Mouse (Mus musculus): ENCODE results near the gene Atad1.
"Not testable (repeated sequence)": the region's sequence is repeated elsewhere in the genome, so short reads cannot be mapped to it uniquely, and the experiment has no call there.

Gene Atad1

GRCm38 (mm10) chr19:32739686-32740085, at the start of gene Atad1:
Gene Atad1, minus strand, starts transcription at chr19:32739786.
- DNase-seq (ENCODE audit: low read depth, low spot score), result no peak

DNA sequence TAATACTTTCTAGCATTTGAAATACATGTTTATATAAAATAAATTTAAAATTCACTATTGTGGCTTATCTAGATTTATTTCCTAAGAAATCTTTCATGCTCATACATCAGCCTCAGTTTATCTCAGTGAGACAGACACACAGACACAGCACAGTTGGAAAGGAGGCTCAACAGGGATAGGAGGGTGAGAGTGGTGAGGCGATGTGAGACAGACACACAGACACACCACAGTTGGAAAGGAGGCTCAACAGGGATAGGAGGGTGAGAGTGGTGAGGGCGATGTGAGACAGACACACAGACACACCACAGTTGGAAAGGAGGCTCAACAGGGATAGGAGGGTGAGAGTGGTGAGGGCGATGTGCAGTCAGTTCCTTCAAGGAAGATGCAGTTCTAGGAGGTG, 48.4 kb upstream of the Atad1 start:
- not testable (repeated sequence) for DNase-seq (ENCODE audit: low read depth, low spot score)

GRCm38 (mm10) chr19:32787388-32787787, 47.8 kb upstream of the Atad1 start:
- DNase-seq (ENCODE audit: low read depth, low spot score), result not testable (repeated sequence)

- DNase-seq (ENCODE audit: low read depth, low spot score), result no peak
These were observed 41.9 kb upstream of the Atad1 start for GRCm38 (mm10) chr19:32781305-32782071.

- no peak for DNase-seq (ENCODE audit: low read depth, low spot score)
These were observed 39.5 kb upstream of the Atad1 start for GRCm38 (mm10) chr19:32779131-32779530.

- DNase-seq (ENCODE audit: low read depth, low spot score), result no peak
These were observed 38.8 kb upstream of the Atad1 start for GRCm38 (mm10) chr19:32778411-32778810.

GRCm38 (mm10) chr19:32762493-32762892, 22.9 kb upstream of the Atad1 start:
- DNase-seq (ENCODE audit: low read depth, low spot score), result no peak

- no peak for DNase-seq (ENCODE audit: low read depth, low spot score)
These were observed 21.6 kb upstream of the Atad1 start for GRCm38 (mm10) chr19:32761162-32761561.

DNA sequence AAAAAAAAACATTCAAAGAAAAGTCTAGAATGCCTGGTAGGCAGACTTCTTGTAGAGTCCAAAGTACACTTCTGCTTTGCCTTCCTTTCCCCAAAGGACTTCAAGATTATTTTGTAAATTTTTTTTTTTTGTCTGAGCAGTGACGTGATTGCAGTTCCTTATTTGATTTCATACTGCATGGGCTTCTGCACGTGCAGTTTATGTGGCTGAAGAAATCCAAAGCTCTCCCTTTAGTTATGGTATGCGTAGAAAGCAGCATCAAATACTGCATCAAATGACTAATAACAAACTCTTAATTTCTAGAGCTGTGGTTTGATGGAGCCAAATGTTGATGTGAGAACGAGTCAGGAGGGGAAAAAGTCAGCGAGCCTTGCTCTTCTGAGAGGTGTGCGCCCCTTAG, 20.9 kb upstream of the Atad1 start:
- DNase-seq (ENCODE audit: low read depth, low spot score), result no peak

- no peak for DNase-seq (ENCODE audit: low read depth, low spot score)
These were observed 19.9 kb upstream of the Atad1 start for GRCm38 (mm10) chr19:32759357-32760024.

GRCm38 (mm10) chr19:32758793-32759161, 19.2 kb upstream of the Atad1 start:
- DNase-seq (ENCODE audit: low read depth, low spot score), result no peak

GRCm38 (mm10) chr19:32757831-32758792, 18.5 kb upstream of the Atad1 start:
- peak; percentile 12 for DNase-seq (ENCODE audit: low read depth, low spot score)

DNA sequence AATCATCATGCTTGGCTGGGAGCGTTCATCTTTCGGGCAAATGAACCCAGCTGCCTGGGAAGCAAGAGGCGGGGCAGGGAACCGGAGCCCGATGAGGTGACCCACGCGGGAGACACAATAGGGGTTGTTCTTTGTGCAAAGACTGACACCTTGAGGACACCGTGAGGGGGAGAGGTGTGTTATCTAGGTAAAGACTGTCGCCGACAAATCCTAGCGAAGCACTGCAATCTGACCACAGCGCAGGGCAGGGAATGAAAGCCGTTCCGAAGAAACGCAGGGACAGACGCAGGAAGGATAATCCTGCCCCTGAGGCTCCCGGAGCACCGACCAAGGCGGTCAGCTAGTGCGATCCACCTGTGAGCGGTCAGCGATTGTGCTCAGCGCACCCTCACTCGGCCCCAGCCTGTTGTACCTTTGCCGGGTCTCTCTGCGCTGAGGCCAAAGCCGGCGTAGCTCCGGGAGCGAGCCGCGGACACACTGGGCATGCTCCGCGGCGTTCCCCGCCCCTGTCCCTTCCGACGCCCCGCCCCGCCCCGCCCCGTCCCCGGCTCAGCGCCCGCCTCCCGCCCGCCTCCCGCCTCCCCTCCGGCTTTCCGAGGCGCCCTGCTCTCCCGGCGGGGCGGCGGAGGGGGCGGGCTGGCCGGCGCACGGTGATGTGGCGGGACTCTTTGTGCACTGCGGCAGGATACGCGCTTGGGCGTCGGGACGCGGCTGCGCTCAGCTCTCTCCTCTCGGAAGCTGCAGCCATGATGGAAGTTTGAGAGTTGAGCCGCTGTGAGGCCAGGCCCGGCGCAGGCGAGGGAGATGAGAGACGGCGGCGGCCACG, 17.5 kb upstream of the Atad1 start, which contains the start of gene Pten:
TSS of gene Pten (plus strand) at position 598 of the 826 bp plus-strand sequence.
- peak; percentile 90 for DNase-seq (ENCODE audit: low read depth, low spot score)

DNA sequence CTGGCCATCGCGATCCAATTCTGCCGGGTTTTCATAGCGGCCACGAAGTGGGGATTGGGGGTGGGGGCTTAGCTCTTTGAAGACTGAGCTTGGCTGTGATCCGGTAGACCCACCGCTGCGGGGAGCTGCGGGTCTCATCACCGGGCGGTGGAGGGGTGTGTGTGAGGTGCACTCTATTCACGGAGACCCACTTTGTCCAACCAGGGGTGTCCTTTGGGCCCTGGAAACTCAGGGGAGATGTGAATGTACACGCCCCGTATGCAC, 17.0 kb upstream of the Atad1 start:
- DNase-seq (ENCODE audit: low read depth, low spot score), result no peak

- peak; percentile 94 for DNase-seq (ENCODE audit: low read depth, low spot score)
These were observed 16.4 kb upstream of the Atad1 start for GRCm38 (mm10) chr19:32755792-32756635.

GRCm38 (mm10) chr19:32755104-32755791, 15.7 kb upstream of the Atad1 start:
- DNase-seq (ENCODE audit: low read depth, low spot score), result no peak

DNA sequence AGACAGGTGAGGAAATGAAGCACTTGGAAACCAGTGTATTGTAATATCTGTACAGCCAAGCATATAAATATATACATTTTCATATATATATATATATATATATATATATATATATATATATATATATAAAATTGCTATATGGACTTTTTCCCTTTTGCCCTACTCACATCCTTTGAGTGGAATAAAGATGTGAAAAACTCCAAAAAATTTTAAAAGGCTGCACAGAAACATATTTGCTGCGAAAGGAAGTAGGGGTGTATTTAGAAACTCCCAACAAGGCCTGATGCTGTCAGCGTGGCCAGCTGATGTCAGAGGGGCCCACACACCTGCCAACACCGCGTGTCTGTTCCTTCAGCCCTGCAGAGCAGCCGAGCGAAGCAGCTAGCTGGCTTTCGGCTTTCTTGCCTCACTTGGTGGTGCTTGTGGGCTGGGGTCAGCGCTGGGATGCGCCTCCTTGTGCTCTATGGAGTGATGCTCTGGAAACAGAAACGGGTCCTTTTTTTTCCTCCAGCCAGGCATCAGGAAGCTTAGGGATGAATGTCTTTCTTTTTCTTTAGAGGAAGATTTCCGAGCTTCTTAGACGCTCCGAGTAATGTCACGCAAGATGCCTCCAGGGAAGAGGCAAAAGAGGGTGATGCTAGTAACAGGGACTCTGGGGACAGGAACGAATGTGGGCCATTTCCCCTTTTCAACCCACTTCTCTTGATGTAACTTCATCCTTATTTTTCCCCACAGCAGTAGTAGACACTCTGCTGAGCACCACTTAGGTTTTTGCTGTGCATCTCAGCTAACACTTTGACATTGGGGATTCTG, 14.8 kb upstream of the Atad1 start:
- no peak for DNase-seq (ENCODE audit: low read depth, low spot score)

DNA sequence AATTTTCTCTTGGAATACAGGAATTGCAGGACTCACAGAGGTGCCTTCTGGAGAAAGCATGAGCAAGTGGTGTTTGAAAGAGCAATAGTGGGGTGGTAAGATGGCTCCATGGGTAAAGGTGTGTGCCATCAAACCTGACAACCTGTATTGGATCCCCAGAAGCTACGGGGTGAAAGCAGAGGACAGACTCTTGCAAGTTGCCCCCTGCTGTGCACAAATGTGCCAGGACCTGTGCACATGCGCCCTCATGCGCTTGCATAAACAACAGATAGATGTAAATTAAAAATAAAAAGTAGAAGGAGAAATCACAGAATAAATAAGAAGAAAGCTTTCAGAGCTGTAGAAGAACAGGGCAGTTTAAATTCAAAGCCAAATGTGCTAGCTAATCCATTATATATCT, 13.8 kb upstream of the Atad1 start:
- DNase-seq (ENCODE audit: low read depth, low spot score), result no peak

DNA sequence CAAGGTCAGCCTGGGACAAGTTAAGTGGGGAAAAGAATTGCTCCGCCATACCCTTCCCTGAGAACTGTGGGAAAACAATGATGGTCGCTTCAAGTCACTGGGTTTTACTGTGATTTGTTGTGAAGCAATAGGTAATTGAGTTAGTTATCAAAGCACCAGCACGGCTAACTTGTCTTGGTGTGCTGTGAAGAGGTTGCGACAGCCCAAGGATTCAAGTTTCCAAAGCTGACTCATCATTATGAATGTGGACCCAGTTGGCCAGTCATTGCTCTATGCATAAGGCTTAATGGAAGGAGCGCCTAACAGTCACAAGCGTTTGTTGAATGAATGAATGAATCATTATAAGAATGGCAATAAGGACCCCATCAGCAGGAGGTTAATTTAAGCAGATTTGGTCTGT, 12.8 kb upstream of the Atad1 start:
- DNase-seq (ENCODE audit: low read depth, low spot score), result no peak
